Mouse (Mus musculus) G1E (cell line): Measurements from ENCODE around the gene Kalrn.

Source experiments
- CTCF ChIP-seq: IDR thresholded peaks from 2 replicates; pipeline ENCODE4 v1.5.1; 2012; ENCODE audit warnings: low read depth, low read length, inconsistent platforms, mixed read lengths
- GATA1 ChIP-seq: IDR thresholded peaks from 2 replicates; pipeline ENCODE4 v1.6.1; 2012; ENCODE audit warnings: borderline replicate concordance, low read length, inconsistent platforms, mixed read lengths
- GATA2 ChIP-seq: IDR thresholded peaks from 2 replicates; pipeline ENCODE4 v1.6.1; 2012; ENCODE audit warnings: low read depth, low read length, inconsistent platforms, borderline replicate concordance
- POLR2AphosphoS5 ChIP-seq: IDR thresholded peaks from 2 replicates; pipeline ENCODE4 v1.6.1; 2012; ENCODE audit warnings: low read depth, low read length, inconsistent platforms; ENCODE audit not compliant: insufficient replicate concordance
- TAL1 ChIP-seq: conservative IDR thresholded peaks from 2 replicates; pipeline ENCODE4 v1.6.1; 2012; ENCODE audit warnings: low read depth, low read length, inconsistent platforms, mixed read lengths

DNA sequence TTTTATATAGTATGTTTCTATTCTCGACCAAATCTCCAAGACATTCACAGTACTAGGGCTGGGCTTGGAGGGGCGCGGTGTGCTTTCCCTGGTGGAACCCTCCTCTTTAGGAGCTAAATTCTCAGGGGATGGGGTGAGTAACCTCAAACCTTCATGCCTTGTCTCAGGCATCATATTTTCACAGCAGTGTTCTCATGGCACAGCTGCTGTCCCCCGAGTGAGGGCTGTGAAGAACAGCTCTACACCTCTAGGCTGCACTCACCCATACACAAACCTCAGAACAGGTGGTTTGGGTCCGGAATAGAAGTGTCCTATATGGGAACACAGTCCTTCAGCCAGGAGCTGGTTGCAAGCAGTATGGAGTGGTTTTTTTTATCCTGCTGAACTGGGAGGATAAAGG lies 245.4 kb downstream of the Kalrn start:
- TF ChIP-seq TAL1 (no peak), GATA1 (no peak), CTCF (no peak), POLR2AphosphoS5 (no peak), GATA2 (no peak)
